Mouse (Mus musculus) cortical plate, adult 2 months (tissue): ENCODE results near the gene Fbxw11. TPM values are rescaled to one million over a fixed set of nuclear protein-coding genes. Genes with fewer than 3 reads are reported as not detected.
"Not testable (repeated sequence)": the region's sequence is repeated elsewhere in the genome, so short reads cannot be mapped to it uniquely, and the experiment has no call there.

Experiments
- H3K27ac ChIP-seq: fragments of 200-500 bp; 2 replicates; pipeline ENCODE4 v1.5.1; 2012; ENCODE audit warnings: low read length, control low read depth, inconsistent platforms; ENCODE audit not compliant: insufficient read depth
- H3K4me1 ChIP-seq: fragments of 200-500 bp; 2 replicates; pipeline ENCODE4 v1.6.1; 2011; ENCODE audit warnings: low read length; ENCODE audit not compliant: control insufficient read depth, insufficient read depth
- H3K4me3 ChIP-seq: fragments of 200-500 bp; 2 replicates; pipeline ENCODE4 v1.5.1; 2011; ENCODE audit warnings: mild to moderate bottlenecking, low read length, control low read depth; ENCODE audit not compliant: insufficient read depth
- CTCF ChIP-seq: fragments of 200-500 bp; IDR thresholded peaks from 2 replicates; pipeline ENCODE4 v1.5.1; 2011; ENCODE audit warnings: mild to moderate bottlenecking, control low read depth, low read length; ENCODE audit not compliant: insufficient read depth; ENCODE audit errors: extremely low read depth
- POLR2A ChIP-seq: fragments of 200-500 bp; IDR thresholded peaks from 2 replicates; pipeline ENCODE4 v1.6.1; 2011; ENCODE audit warnings: mild to moderate bottlenecking, low read length, control low read depth; ENCODE audit not compliant: insufficient read depth; ENCODE audit errors: extremely low read depth
- polyA plus RNA-seq: library from polyadenylated mRNA; depleted of rRNA; stranded (reverse); fragments of >200 nt; gene quantifications from 2 replicates; pipeline ENCODE4 v1.2.3, GENCODE M21; 2012

Gene Fbxw11
- polyA plus RNA-seq, 1 experiment = 78.4 TPM

- TF ChIP-seq POLR2A = no peak
- no peak for TF ChIP-seq CTCF
- peaks cover 16% of the 10 kb centered on the region for H3K4me1 ChIP-seq
- H3K27ac ChIP-seq = no peak overlapping the region
- no peak overlapping the region for H3K4me3 ChIP-seq
Observed at GRCm38 (mm10) chr11:32682335-32683102, 40.0 kb downstream of the Fbxw11 start.

- Histone ChIP-seq H3K27ac (peak overlapping the region; percentile 44; the same call in 1 of the 2 replicates), H3K4me1 (peaks cover 19% of the 10 kb centered on the region), H3K4me3 (no peak overlapping the region)
- TF ChIP-seq POLR2A = no peak
- no peak for TF ChIP-seq CTCF
Observed at GRCm38 (mm10) chr11:32684690-32685254, 42.2 kb downstream of the Fbxw11 start.

- Histone ChIP-seq H3K4me3 (no peak overlapping the region), H3K27ac (no peak overlapping the region), H3K4me1 (peaks cover 11% of the 10 kb centered on the region)
- TF ChIP-seq CTCF (no peak), POLR2A (no peak)
Observed at GRCm38 (mm10) chr11:32688245-32688855, 45.8 kb downstream of the Fbxw11 start.

GRCm38 (mm10) chr11:32689510-32689909 is 47.0 kb downstream of the Fbxw11 start:
- H3K4me3 ChIP-seq = no peak overlapping the region
- TF ChIP-seq CTCF (no peak), POLR2A (no peak)
- peaks cover 10% of the 10 kb centered on the region for H3K4me1 ChIP-seq
- no peak overlapping the region for H3K27ac ChIP-seq

- no peak for TF ChIP-seq POLR2A
- no peak for TF ChIP-seq CTCF
- no peak overlapping the region for H3K4me3 ChIP-seq
- no peak overlapping the region for H3K27ac ChIP-seq
- H3K4me1 ChIP-seq = peaks cover 4% of the 10 kb centered on the region
Observed at GRCm38 (mm10) chr11:32692834-32693233, 50.3 kb downstream of the Fbxw11 start.

- no peak overlapping the region for H3K27ac ChIP-seq
Observed at GRCm38 (mm10) chr11:32693431-32694141, 51.1 kb downstream of the Fbxw11 start.

GRCm38 (mm10) chr11:32694322-32695003 is 51.9 kb downstream of the Fbxw11 start:
- not testable (repeated sequence) for H3K4me1 ChIP-seq, H3K27ac ChIP-seq, H3K4me3 ChIP-seq

More at GRCm38 (mm10) chr11:32693431-32694141, 51.1 kb downstream of the Fbxw11 start:
- Histone ChIP-seq H3K4me3 (no peak overlapping the region), H3K4me1 (peaks cover 3% of the 10 kb centered on the region)
- TF ChIP-seq CTCF = peak; percentile 32; the same call in 1 of the 2 replicates
- no peak for TF ChIP-seq POLR2A

- no peak overlapping the region for H3K27ac ChIP-seq
Observed at GRCm38 (mm10) chr11:32696446-32697090, 54.0 kb downstream of the Fbxw11 start.

More at GRCm38 (mm10) chr11:32696446-32697090, 54.0 kb downstream of the Fbxw11 start:
- Histone ChIP-seq H3K4me3 (no peak overlapping the region), H3K4me1 (peaks cover 8% of the 10 kb centered on the region)
- TF ChIP-seq CTCF = no peak
- no peak for TF ChIP-seq POLR2A
